Mouse (Mus musculus) erythroblast, embryonic 14.5 days (primary cell): ENCODE measurements around the gene Tmf1. TPM values are rescaled to one million over a fixed set of nuclear protein-coding genes. Genes with fewer than 3 reads are reported as not detected.

Experiments used
- H3K27me3 ChIP-seq: 2 replicates; pipeline ENCODE4 v1.6.1; 2012; ENCODE audit warnings: inconsistent platforms; ENCODE audit not compliant: control insufficient read depth
- H3K36me3 ChIP-seq: 2 replicates; pipeline ENCODE4 v1.6.1; 2012; ENCODE audit warnings: mild to moderate bottlenecking, inconsistent platforms; ENCODE audit not compliant: control insufficient read depth
- H3K4me1 ChIP-seq: 2 replicates; pipeline ENCODE4 v1.6.1; 2012; ENCODE audit warnings: inconsistent platforms; ENCODE audit not compliant: control insufficient read depth
- H3K4me3 ChIP-seq: replicated peaks from 2 replicates; pipeline ENCODE3; 2012; ENCODE audit warnings: moderate library complexity, mild to moderate bottlenecking, inconsistent platforms
- H3K9me3 ChIP-seq: 2 replicates; pipeline ENCODE4 v1.6.1; 2012; ENCODE audit warnings: low read length, inconsistent platforms, mixed read lengths; ENCODE audit not compliant: control insufficient read depth
- GATA1 ChIP-seq: IDR thresholded peaks from 2 replicates; pipeline ENCODE4 v1.6.1; 2012; ENCODE audit warnings: low read length, inconsistent platforms, mixed read lengths
- TAL1 ChIP-seq: IDR thresholded peaks from 3 replicates; pipeline ENCODE4 v1.6.1; 2012; ENCODE audit warnings: low read length, inconsistent platforms, mixed read lengths
- polyA plus RNA-seq: library from polyadenylated mRNA; stranded (reverse); fragments of >175 nt; gene quantifications from 2 replicates; pipeline ENCODE4 v1.2.3, GENCODE M21; 2012

Tmf1 gene
- polyA plus RNA-seq, 1 experiment: 0.32 TPM

DNA sequence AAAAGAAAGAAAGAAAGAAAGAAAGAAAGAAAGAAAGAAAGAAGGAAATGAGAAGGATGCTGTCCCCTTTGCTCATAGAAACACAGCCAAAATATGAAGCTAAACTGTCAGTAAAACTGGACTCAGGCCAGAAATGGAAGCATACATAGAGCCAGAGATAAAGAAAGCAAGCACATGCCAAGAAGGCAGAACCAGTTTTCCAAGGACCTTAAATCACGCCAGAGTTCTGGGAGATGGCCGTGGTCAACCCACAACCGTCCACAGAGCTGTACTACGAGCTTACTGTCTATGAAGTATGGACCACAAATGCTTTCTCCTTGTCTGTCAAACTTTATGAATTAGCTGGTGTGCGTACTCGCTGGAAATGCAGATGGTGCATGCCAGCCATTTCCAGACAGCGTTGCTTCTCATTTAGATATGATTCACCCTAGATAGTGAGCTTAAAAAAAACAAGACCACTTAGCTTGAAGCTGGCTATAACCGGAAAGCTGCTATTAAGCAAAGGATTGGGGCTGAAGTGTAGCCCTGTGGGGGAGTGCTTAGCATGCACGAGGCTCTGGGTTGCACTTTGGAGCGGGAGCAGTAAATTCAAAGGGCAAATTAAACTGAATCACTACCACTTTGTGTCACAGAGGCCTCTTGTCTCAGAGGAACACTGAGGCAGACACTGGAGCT lies 54.4 kb downstream of the Tmf1 start:
- peaks cover 2% of the 10 kb centered on the region; the same call in 1 of the 2 replicates for H3K36me3 ChIP-seq
- no peak for TF ChIP-seq GATA1
- no peak for TF ChIP-seq TAL1
- H3K9me3 ChIP-seq: no peaks in the 10 kb centered on the region
- no peaks in the 10 kb centered on the region for H3K27me3 ChIP-seq
- H3K4me1 ChIP-seq: no peaks in the 10 kb centered on the region; the same call in 1 of the 2 replicates
- H3K4me3 ChIP-seq: no peak overlapping the region

DNA sequence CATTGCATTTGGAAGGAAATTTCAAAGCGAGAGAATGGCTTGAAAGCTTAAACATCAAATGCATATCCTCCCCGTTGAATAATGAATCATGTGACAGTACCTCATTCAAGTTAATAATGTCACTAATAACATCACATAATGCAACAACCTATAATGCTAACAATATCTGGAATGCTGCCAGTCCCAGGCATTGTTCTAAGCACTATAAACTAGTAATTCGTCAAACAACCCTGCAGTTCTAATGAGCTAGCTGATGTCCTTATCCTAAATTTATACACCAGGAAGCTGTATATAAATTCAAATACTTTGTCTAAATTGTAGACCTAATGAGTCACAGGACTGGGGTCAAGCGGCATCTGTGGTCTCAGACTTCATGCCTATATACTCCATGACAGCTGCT lies 58.0 kb downstream of the Tmf1 start:
- Histone ChIP-seq H3K4me1 (peaks cover 5% of the 10 kb centered on the region; the same call in 1 of the 2 replicates), H3K4me3 (no peak overlapping the region), H3K9me3 (no peaks in the 10 kb centered on the region), H3K36me3 (peaks cover 5% of the 10 kb centered on the region; the same call in 1 of the 2 replicates), H3K27me3 (no peaks in the 10 kb centered on the region)
- TF ChIP-seq TAL1: no peak
- TF ChIP-seq GATA1: no peak

DNA sequence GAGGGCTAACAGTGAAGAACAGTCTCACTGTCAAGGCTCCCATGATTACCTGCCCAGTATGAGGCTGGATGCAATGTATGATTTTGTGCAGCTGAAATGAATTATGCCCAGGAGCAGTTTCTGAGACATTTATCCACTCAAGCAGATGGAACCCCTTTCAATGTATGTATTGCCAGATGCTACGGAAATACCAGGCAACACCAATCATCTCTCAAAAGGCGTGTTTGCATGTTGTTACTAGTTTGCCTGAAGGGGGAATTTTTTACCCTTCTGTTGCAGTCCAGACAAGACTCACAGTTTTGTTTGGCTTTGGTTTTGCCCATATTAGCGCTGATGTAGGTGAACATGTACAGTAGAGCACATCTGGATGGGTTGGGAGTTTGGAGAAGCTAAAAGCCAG lies 60.6 kb downstream of the Tmf1 start:
- Histone ChIP-seq H3K4me1 (peaks cover 5% of the 10 kb centered on the region; the same call in 1 of the 2 replicates), H3K36me3 (peaks cover 12% of the 10 kb centered on the region), H3K4me3 (no peak overlapping the region), H3K9me3 (no peaks in the 10 kb centered on the region), H3K27me3 (no peaks in the 10 kb centered on the region)
- TF ChIP-seq TAL1 (no peak), GATA1 (no peak)

DNA sequence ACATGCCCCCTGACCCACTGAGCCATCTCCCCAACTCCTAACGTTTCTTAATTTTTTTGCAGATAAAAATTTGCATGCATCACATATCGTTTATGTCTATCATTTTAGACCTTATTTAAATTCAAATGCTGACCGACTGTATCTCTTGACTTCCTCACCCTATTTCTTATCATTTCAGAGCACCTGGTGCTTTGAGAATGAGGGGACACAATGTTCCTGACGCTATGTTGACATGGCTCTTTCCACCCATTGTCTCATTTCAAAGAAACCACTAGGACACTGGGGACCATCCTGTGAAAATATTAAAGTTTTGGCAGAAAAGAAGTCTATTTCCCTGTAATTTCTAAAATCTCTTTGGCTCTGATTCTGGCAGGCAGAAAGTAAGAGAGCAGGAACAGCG lies 62.0 kb downstream of the Tmf1 start:
- no peak overlapping the region for H3K4me3 ChIP-seq
- peaks cover 5% of the 10 kb centered on the region; the same call in 1 of the 2 replicates for H3K4me1 ChIP-seq
- TF ChIP-seq GATA1: no peak
- no peak for TF ChIP-seq TAL1
- H3K36me3 ChIP-seq: peaks cover 12% of the 10 kb centered on the region
- H3K27me3 ChIP-seq: no peaks in the 10 kb centered on the region
- no peaks in the 10 kb centered on the region for H3K9me3 ChIP-seq

DNA sequence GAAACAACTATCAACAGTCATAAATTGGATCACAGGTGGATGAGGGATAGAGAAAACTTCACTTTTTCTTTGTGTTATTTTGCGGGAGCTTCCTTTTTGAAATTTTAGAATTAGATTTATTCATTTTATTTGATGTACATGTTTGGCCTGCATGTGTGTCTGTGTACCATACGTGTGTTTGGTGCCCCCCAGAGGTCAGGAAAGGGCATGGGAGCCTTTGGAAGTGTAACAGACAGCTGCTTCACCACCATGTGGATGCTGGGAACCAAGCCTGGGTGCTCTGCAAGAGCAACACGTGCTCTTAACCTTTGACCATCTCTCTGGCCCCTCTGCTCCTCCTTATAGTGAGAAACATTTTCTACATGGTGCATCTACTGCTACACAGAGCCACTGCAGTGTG lies 64.1 kb downstream of the Tmf1 start:
- TF ChIP-seq GATA1: no peak
- no peak for TF ChIP-seq TAL1
- Histone ChIP-seq H3K9me3 (no peaks in the 10 kb centered on the region), H3K36me3 (peaks cover 9% of the 10 kb centered on the region), H3K4me3 (no peak overlapping the region), H3K27me3 (no peaks in the 10 kb centered on the region), H3K4me1 (peaks cover 5% of the 10 kb centered on the region; the same call in 1 of the 2 replicates)

DNA sequence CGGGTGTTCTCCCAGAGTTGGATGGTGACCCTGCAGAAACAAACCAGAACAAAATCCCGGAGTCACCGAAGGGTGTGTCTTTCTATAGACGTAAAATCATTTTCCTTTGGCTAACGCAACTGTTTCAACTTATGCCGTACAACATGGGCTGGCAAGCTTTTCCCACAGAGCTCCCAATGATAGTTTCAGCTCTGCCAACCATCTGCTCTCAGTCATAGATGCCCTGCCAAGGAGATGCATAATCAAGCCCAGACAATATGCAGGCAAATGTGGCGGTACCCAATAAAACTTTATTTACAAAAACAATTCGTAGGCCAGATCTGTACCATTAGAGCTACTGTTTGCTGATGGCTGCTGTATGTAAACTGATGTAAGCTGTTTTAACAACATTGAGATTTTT lies 66.7 kb downstream of the Tmf1 start:
- TF ChIP-seq TAL1: no peak
- TF ChIP-seq GATA1: no peak
- peaks cover 6% of the 10 kb centered on the region for H3K36me3 ChIP-seq
- H3K4me1 ChIP-seq: peaks cover 3% of the 10 kb centered on the region; the same call in 1 of the 2 replicates
- no peak overlapping the region for H3K4me3 ChIP-seq
- no peaks in the 10 kb centered on the region for H3K27me3 ChIP-seq
- no peaks in the 10 kb centered on the region for H3K9me3 ChIP-seq

DNA sequence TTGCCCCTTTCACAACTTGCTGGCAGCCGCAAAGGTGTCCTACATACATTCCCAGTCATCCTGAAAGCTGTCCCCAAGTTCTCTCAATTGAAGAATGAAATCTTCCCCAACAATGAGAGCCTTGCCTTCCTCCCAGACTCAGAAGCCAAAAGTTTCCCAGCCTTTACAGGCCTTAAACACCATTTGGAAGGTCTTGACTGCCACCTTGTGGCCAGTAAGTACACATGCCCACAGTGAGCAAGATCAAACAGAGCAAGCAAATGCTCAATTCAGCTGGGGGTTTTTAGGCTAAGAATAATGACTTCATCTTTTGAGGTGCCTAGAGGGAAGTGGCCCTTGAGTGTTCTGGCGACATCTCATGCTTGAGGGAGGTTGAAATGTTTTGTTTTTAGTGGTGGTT lies 72.1 kb downstream of the Tmf1 start:
- TF ChIP-seq TAL1 (no peak), GATA1 (no peak)
- no peaks in the 10 kb centered on the region for H3K9me3 ChIP-seq
- H3K4me1 ChIP-seq: no peaks in the 10 kb centered on the region
- H3K27me3 ChIP-seq: peaks cover 12% of the 10 kb centered on the region
- no peaks in the 10 kb centered on the region for H3K36me3 ChIP-seq
- no peak overlapping the region for H3K4me3 ChIP-seq

DNA sequence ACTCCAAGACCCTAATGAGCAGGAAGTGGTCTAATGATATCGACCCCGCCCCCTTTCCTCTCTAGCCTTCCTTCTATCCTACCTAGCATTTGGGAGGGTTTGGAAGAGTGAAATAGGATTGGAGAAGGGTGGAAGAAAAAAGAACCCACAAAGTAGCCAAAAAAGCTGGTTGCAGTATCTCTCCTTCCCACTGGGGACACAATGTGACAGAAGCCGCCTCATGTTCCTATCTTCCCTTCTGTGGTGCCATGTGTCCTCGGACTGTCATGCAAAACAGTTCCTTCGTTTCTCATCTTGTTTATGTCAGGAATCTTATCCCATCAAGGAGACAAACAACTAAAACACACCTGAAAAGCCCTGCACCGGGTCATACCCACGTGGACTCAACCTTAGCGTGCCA lies 72.8 kb downstream of the Tmf1 start:
- Histone ChIP-seq H3K4me1 (no peaks in the 10 kb centered on the region), H3K36me3 (no peaks in the 10 kb centered on the region), H3K4me3 (no peak overlapping the region), H3K9me3 (no peaks in the 10 kb centered on the region), H3K27me3 (peaks cover 18% of the 10 kb centered on the region)
- TF ChIP-seq GATA1 (no peak), TAL1 (no peak)

DNA sequence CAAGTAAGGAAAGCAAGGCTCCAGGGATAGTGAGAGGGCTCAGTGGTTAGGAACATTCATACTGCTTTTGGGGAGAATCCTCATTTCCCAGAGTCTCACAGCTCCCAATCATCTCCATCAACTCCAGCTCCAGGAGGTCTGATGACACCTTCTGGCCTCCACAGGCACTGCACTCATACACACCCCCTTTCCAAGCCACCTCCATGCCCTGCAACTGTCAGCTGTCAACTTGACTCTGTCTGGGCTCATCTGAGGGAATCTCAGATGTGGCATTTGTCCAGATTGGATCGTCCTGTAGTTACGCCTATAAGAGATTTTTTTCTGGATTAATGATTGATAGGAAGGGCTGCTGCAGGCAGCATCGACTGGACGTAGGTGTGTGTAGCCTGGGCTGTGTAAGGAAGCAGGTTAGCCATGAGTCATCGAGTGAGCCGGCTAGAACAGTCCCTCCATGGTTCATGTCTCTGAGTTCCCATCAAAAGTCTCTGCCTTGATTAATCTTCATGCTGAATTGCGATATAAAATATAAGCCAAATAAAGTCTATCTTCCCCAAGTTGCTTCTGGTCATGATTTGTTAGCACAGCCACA lies 74.6 kb downstream of the Tmf1 start:
- TF ChIP-seq TAL1: no peak
- no peak for TF ChIP-seq GATA1
- peaks cover 18% of the 10 kb centered on the region for H3K27me3 ChIP-seq
- H3K36me3 ChIP-seq: no peaks in the 10 kb centered on the region
- no peaks in the 10 kb centered on the region for H3K4me1 ChIP-seq
- no peaks in the 10 kb centered on the region for H3K9me3 ChIP-seq
- no peak overlapping the region for H3K4me3 ChIP-seq

Other genes with a start within 250 kb of the Tmf1 start
- gene Fam19a4, start 118.7 kb downstream of the Tmf1 start, polyA plus RNA-seq: not detected in 2 replicates
- gene Eogt, start 29.9 kb downstream of the Tmf1 start, polyA plus RNA-seq: 0.03 TPM in 1 of 2 replicates, not detected in the other
- 0.89 and 1.0 TPM in 2 replicates for gene Uba3, start 26.5 kb upstream of the Tmf1 start, polyA plus RNA-seq
- 1.9 TPM in 2 replicates for gene Arl6ip5, start 31.6 kb upstream of the Tmf1 start, polyA plus RNA-seq
- not detected in 2 replicates for gene Lmod3, start 73.6 kb upstream of the Tmf1 start, polyA plus RNA-seq